7 mouse cellular contexts compared by ENCODE assay signal in genomic region chr2:30720291-30720690, GRCm38 (mm10).
DNase-seq lines count a peak whose midpoint lies in the region; ATAC-seq and TF ChIP-seq lines count a peak whose summit lies in the region.

No protein-coding gene starts in this region.

- TF ChIP-seq POLR2A in liver, adult 2 months (IDR thresholded peaks at IDR 0.05; ENCODE audit: extremely low read depth, insufficient read depth, low read length), result no peak
- 0 out of 2 replicates have a peak, but pooled peaks have one; percentile 30 for TF ChIP-seq POLR2A in olfactory bulb, adult 2 months (IDR thresholded peaks at IDR 0.05; ENCODE audit: insufficient read depth, low read depth, low read length)

- no peak for ATAC-seq in forebrain, embryonic 13.5 days

- TF ChIP-seq CTCF in liver, adult 2 months (IDR thresholded peaks at IDR 0.05; ENCODE audit: low read depth, low read length), result no peak
- TF ChIP-seq CTCF in olfactory bulb, adult 2 months (IDR thresholded peaks at IDR 0.05; ENCODE audit: insufficient read depth, low read depth, low read length), result no peak

- H3K27me3 ChIP-seq in liver, adult 2 months (ENCODE audit: control insufficient read depth, insufficient read depth, low read length), result no peaks in the 10 kb centered on the region
- H3K27me3 ChIP-seq in forebrain, embryonic 13.5 days, result no peaks in the 10 kb centered on the region

- H3K4me3 ChIP-seq in liver, adult 2 months (ENCODE audit: insufficient read depth, low read depth, low read length), result no peak overlapping the region
- H3K4me3 ChIP-seq in forebrain, embryonic 13.5 days, result peak overlapping the region; percentile 31
- H3K4me3 ChIP-seq in olfactory bulb, adult 2 months (ENCODE audit: insufficient read depth, low read depth, low read length), result no peak overlapping the region

- no peak for DNase-seq in liver, adult 2 months (ENCODE audit: extremely low read depth, low read depth, low spot score)
- no peak for DNase-seq in liver
- DNase-seq in kidney, postnatal 4 days, result peak; percentile 20 to 34
- DNase-seq in embryo, embryonic 11 days, result no peak
- no peak for DNase-seq in right cerebral cortex, adult 2 months (ENCODE audit: low spot score in 2 of 2)

- no peaks in the 10 kb centered on the region for H3K79me2 ChIP-seq in liver, adult 2 months (ENCODE audit: control insufficient read depth, insufficient read depth, low read length)

- WGBS in liver, adult 2 months, result 94% methylated on average over 5 of the region's 5 CpGs
- 14% methylated on average over 5 of the region's 5 CpGs for WGBS in forebrain, embryonic 13.5 days
- 27% methylated on average over 5 of the region's 5 CpGs for WGBS in olfactory bulb, adult 2 months

- no peaks in the 10 kb centered on the region for H3K36me3 ChIP-seq in liver, adult 2 months (ENCODE audit: control insufficient read depth, insufficient read depth, low read length)
- no peaks in the 10 kb centered on the region for H3K36me3 ChIP-seq in forebrain, embryonic 13.5 days (ENCODE audit: poor library complexity, severe bottlenecking)

- no peak overlapping the region for H3K9ac ChIP-seq in liver, adult 2 months (ENCODE audit: low read depth, low read length)
- H3K9ac ChIP-seq in forebrain, embryonic 13.5 days, result peak overlapping the region; percentile 83

- H3K4me2 ChIP-seq in forebrain, embryonic 13.5 days, result peak overlapping the region; percentile 72

- peaks cover 21% of the 10 kb centered on the region for H3K4me1 ChIP-seq in liver, adult 2 months (ENCODE audit: control insufficient read depth, insufficient read depth, low read length)
- H3K4me1 ChIP-seq in forebrain, embryonic 13.5 days, result peaks cover 91% of the 10 kb centered on the region
- peaks cover 90% of the 10 kb centered on the region for H3K4me1 ChIP-seq in olfactory bulb, adult 2 months (ENCODE audit: control insufficient read depth, insufficient read depth, low read length)

- no peaks in the 10 kb centered on the region for H3K9me3 ChIP-seq in forebrain, embryonic 13.5 days (replicated peaks)

- peak overlapping the region; percentile 12; the same call in 1 of the 2 replicates for H3K27ac ChIP-seq in liver, adult 2 months (replicated peaks; ENCODE audit: insufficient read depth, low read depth, low read length)
- H3K27ac ChIP-seq in forebrain, embryonic 13.5 days, result peak overlapping the region; percentile 100
- H3K27ac ChIP-seq in olfactory bulb, adult 2 months (ENCODE audit: insufficient read depth, low read depth, low read length), result peak overlapping the region; percentile 100

Comparison
In these comparisons a context has a peak if more than half of its experiments do, and no peak if none do; other contexts are left out.
1. DNase-seq: peak in kidney, postnatal 4 days (2 of 2); none in liver, adult 2 months (single experiment), liver (single experiment), embryo, embryonic 11 days (single experiment) and right cerebral cortex, adult 2 months (0 of 2).
2. H3K27ac ChIP-seq: peak in every context shown above with its lines; median percentile 100 in forebrain, embryonic 13.5 days; 100 in olfactory bulb, adult 2 months; 12 in liver, adult 2 months.